Mouse (Mus musculus): ENCODE measurements around the gene Dpagt1. TPM values are rescaled to one million over a fixed set of nuclear protein-coding genes. Genes with fewer than 3 reads are reported as not detected.

Gene Dpagt1
- 32.5 and 42.6 TPM in 2 replicates for polyA plus RNA-seq (2015; fragmentation: Nextera tagmentation; extraction: Ambion mirVana)

DNA sequence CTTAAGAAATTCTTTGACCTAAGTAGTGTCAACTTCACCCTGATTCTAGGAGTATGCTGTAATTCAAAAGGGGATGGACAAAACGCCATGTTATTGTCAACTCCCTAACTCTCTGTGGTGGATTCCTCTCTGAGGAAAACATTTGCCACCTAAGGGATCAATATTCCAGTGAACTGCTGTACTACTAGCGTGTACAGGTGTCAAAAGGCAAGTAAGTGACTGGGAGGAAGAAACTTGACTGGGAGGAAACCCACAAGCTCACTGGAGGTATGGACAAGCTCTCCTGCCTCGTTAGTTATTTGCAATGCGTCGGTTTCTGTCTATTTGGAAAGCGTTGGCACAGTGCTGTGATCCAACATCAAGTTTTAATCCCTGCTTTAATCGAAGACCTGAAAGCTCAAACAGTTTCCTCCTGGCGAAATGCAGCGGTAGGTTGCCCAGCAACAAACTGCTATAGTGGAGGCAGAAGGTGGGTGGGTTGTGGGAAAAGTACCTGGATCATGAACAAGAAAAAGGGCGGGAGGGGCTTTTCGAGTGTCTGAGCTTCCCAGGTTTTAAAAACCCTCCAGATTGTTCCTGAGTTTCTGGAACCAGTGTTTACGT lies at the start of gene Dpagt1:
Dpagt1 (plus strand) TSS at position 252 of the 603 bp plus-strand sequence.
- Histone ChIP-seq H3K27ac (ENCODE audit: low read depth, low read length) (peak within 1 kb of the TSS; percentile 85), H3K9ac (ENCODE audit: low read depth, low read length) (peak within 1 kb of the TSS; percentile 91), H3K4me3 (ENCODE audit: low read length) (peak within 1 kb of the TSS; percentile 89), H3K36me3 (ENCODE audit: control insufficient read depth, insufficient read depth, low read length) (peaks cover 3% of the 10 kb centered on the region; the same call in 1 of the 2 replicates), H3K4me1 (ENCODE audit: control insufficient read depth, insufficient read depth, low read depth, low read length) (peaks cover 14% of the 10 kb centered on the region), H3K27me3 (replicated peaks; ENCODE audit: control insufficient read depth, insufficient read depth, low read length) (no peaks in the 10 kb centered on the region), H3K4me2 (ENCODE audit: low read length) (peak within 1 kb of the TSS; percentile 86), H3K9me3 (ENCODE audit: control insufficient read depth, low read length) (no peaks in the 10 kb centered on the region)
- ATAC-seq = peak; percentile 67
- 3% methylated on average over 12 of the region's 12 CpGs for WGBS

- no peak overlapping the region for H3K27ac ChIP-seq (ENCODE audit: low read depth, low read length)
- H3K9ac ChIP-seq (ENCODE audit: low read depth, low read length) = no peak overlapping the region
- 59% methylated on average over 5 of the region's 5 CpGs for WGBS
- H3K4me3 ChIP-seq (ENCODE audit: low read length) = no peak overlapping the region
- H3K27me3 ChIP-seq (replicated peaks; ENCODE audit: control insufficient read depth, insufficient read depth, low read length) = no peaks in the 10 kb centered on the region
- H3K36me3 ChIP-seq (ENCODE audit: control insufficient read depth, insufficient read depth, low read length) = peaks cover 22% of the 10 kb centered on the region
- no peaks in the 10 kb centered on the region for H3K9me3 ChIP-seq (ENCODE audit: control insufficient read depth, low read length)
- H3K4me1 ChIP-seq (ENCODE audit: control insufficient read depth, insufficient read depth, low read depth, low read length) = peaks cover 15% of the 10 kb centered on the region
- no peak for ATAC-seq
- H3K4me2 ChIP-seq (ENCODE audit: low read length) = no peak overlapping the region
These were observed 42.6 kb upstream of the Dpagt1 start for GRCm38 (mm10) chr9:44283183-44283582.

- Histone ChIP-seq H3K9me3 (ENCODE audit: control insufficient read depth, low read length) (no peaks in the 10 kb centered on the region), H3K4me3 (ENCODE audit: low read length) (peak overlapping the region; percentile 78), H3K4me1 (ENCODE audit: control insufficient read depth, insufficient read depth, low read depth, low read length) (peaks cover 20% of the 10 kb centered on the region), H3K36me3 (ENCODE audit: control insufficient read depth, insufficient read depth, low read length) (peaks cover 11% of the 10 kb centered on the region), H3K4me2 (ENCODE audit: low read length) (peak overlapping the region; percentile 95), H3K27me3 (replicated peaks; ENCODE audit: control insufficient read depth, insufficient read depth, low read length) (no peaks in the 10 kb centered on the region), H3K27ac (ENCODE audit: low read depth, low read length) (no peak overlapping the region), H3K9ac (ENCODE audit: low read depth, low read length) (peak overlapping the region; percentile 30; the same call in 1 of the 2 replicates)
- 15% methylated on average over 6 of the region's 6 CpGs for WGBS
- no peak for ATAC-seq
These were observed 39.5 kb upstream of the Dpagt1 start for GRCm38 (mm10) chr9:44286256-44286850.

- Histone ChIP-seq H3K27ac (ENCODE audit: low read depth, low read length) (peak overlapping the region; percentile 81), H3K4me2 (ENCODE audit: low read length) (peak overlapping the region; percentile 95), H3K27me3 (replicated peaks; ENCODE audit: control insufficient read depth, insufficient read depth, low read length) (no peaks in the 10 kb centered on the region), H3K9me3 (ENCODE audit: control insufficient read depth, low read length) (no peaks in the 10 kb centered on the region), H3K9ac (ENCODE audit: low read depth, low read length) (peak overlapping the region; percentile 93), H3K4me3 (ENCODE audit: low read length) (peak overlapping the region; percentile 78), H3K4me1 (ENCODE audit: control insufficient read depth, insufficient read depth, low read depth, low read length) (peaks cover 20% of the 10 kb centered on the region), H3K36me3 (ENCODE audit: control insufficient read depth, insufficient read depth, low read length) (peaks cover 9% of the 10 kb centered on the region)
- WGBS = 7% methylated on average over 11 of the region's 11 CpGs
- 0 out of 2 replicates have a peak, but pooled peaks have one; percentile 5 for ATAC-seq
These were observed 38.8 kb upstream of the Dpagt1 start for GRCm38 (mm10) chr9:44287003-44287400.

GRCm38 (mm10) chr9:44287401-44288075 lies 38.3 kb upstream of the Dpagt1 start:
- ATAC-seq = peak; percentile 67
- H3K27me3 ChIP-seq (replicated peaks; ENCODE audit: control insufficient read depth, insufficient read depth, low read length) = no peaks in the 10 kb centered on the region
- peaks cover 12% of the 10 kb centered on the region for H3K36me3 ChIP-seq (ENCODE audit: control insufficient read depth, insufficient read depth, low read length)

GRCm38 (mm10) chr9:44288076-44288958 lies 37.5 kb upstream of the Dpagt1 start, which contains the start of gene Abcg4:
Gene Abcg4 (minus strand): TSS chr9:44288615.
- H3K4me1 ChIP-seq (ENCODE audit: control insufficient read depth, insufficient read depth, low read depth, low read length) = peaks cover 20% of the 10 kb centered on the region
- no peaks in the 10 kb centered on the region for H3K9me3 ChIP-seq (ENCODE audit: control insufficient read depth, low read length)
- peak within 1 kb of the TSS; percentile 78 for H3K4me3 ChIP-seq (ENCODE audit: low read length)
- H3K36me3 ChIP-seq (ENCODE audit: control insufficient read depth, insufficient read depth, low read length) = peaks cover 18% of the 10 kb centered on the region
- WGBS = under 1% methylated on average over 37 of the region's 38 CpGs
- peak within 1 kb of the TSS; percentile 95 for H3K4me2 ChIP-seq (ENCODE audit: low read length)
- peak; percentile 77 for ATAC-seq
- H3K27ac ChIP-seq (ENCODE audit: low read depth, low read length) = peak within 1 kb of the TSS; percentile 81
- H3K9ac ChIP-seq (ENCODE audit: low read depth, low read length) = peak within 1 kb of the TSS; percentile 93
- H3K27me3 ChIP-seq (replicated peaks; ENCODE audit: control insufficient read depth, insufficient read depth, low read length) = no peaks in the 10 kb centered on the region

More at GRCm38 (mm10) chr9:44287401-44288075, 38.3 kb upstream of the Dpagt1 start:
- WGBS = under 1% methylated on average over 39 of the region's 47 CpGs
- peaks cover 20% of the 10 kb centered on the region for H3K4me1 ChIP-seq (ENCODE audit: control insufficient read depth, insufficient read depth, low read depth, low read length)
- H3K4me3 ChIP-seq (ENCODE audit: low read length) = peak overlapping the region; percentile 78
- H3K4me2 ChIP-seq (ENCODE audit: low read length) = peak overlapping the region; percentile 95
- no peaks in the 10 kb centered on the region for H3K9me3 ChIP-seq (ENCODE audit: control insufficient read depth, low read length)
- peak overlapping the region; percentile 81 for H3K27ac ChIP-seq (ENCODE audit: low read depth, low read length)
- H3K9ac ChIP-seq (ENCODE audit: low read depth, low read length) = peak overlapping the region; percentile 93

GRCm38 (mm10) chr9:44288959-44289291 lies 36.9 kb upstream of the Dpagt1 start:
- H3K36me3 ChIP-seq (ENCODE audit: control insufficient read depth, insufficient read depth, low read length) = peaks cover 21% of the 10 kb centered on the region
- WGBS = 5% methylated on average over 11 of the region's 11 CpGs
- peak overlapping the region; percentile 95 for H3K4me2 ChIP-seq (ENCODE audit: low read length)
- H3K27me3 ChIP-seq (replicated peaks; ENCODE audit: control insufficient read depth, insufficient read depth, low read length) = no peaks in the 10 kb centered on the region
- H3K9ac ChIP-seq (ENCODE audit: low read depth, low read length) = peak overlapping the region; percentile 93
- peak overlapping the region; percentile 78 for H3K4me3 ChIP-seq (ENCODE audit: low read length)
- peak overlapping the region; percentile 81; the same call in 1 of the 2 replicates for H3K27ac ChIP-seq (ENCODE audit: low read depth, low read length)
- H3K9me3 ChIP-seq (ENCODE audit: control insufficient read depth, low read length) = no peaks in the 10 kb centered on the region
- H3K4me1 ChIP-seq (ENCODE audit: control insufficient read depth, insufficient read depth, low read depth, low read length) = peaks cover 20% of the 10 kb centered on the region
- ATAC-seq = no peak; the same call in 1 of the 2 replicates

DNA sequence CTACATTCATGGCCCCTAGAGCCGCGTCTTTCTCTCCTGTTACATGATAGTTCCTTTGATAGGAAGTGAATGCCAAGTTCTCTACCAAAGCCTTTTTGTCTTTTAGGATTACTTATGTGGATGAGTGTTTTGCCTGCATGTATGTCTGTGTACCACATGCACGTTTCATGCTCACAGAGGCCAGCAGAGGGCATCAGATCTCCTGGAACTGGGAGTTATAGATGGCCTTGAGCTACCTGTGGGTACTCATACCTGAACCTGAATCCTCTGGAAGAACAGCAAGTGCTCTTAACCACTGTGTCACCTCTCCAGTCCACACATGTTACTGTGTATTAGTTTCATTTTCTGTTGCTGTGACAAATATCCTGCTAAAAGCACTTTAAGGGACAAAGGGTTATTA lies 33.3 kb upstream of the Dpagt1 start:
- Histone ChIP-seq H3K36me3 (ENCODE audit: control insufficient read depth, insufficient read depth, low read length) (peaks cover 40% of the 10 kb centered on the region), H3K4me2 (ENCODE audit: low read length) (no peak overlapping the region), H3K9me3 (ENCODE audit: control insufficient read depth, low read length) (no peaks in the 10 kb centered on the region), H3K27me3 (replicated peaks; ENCODE audit: control insufficient read depth, insufficient read depth, low read length) (no peaks in the 10 kb centered on the region), H3K9ac (ENCODE audit: low read depth, low read length) (no peak overlapping the region), H3K4me3 (ENCODE audit: low read length) (no peak overlapping the region), H3K4me1 (ENCODE audit: control insufficient read depth, insufficient read depth, low read depth, low read length) (peaks cover 6% of the 10 kb centered on the region), H3K27ac (ENCODE audit: low read depth, low read length) (no peak overlapping the region)
- no peak for ATAC-seq
- 71% methylated on average over 3 of the region's 3 CpGs for WGBS
